Mouse (Mus musculus) spleen, adult 2 months (tissue): ENCODE measurements around the gene Zfp280d.

Source experiments
- CTCF ChIP-seq: fragments of 200-500 bp; IDR thresholded peaks from 2 replicates; pipeline ENCODE4 v1.5.1; 2011; ENCODE audit warnings: mild to moderate bottlenecking, inconsistent platforms; ENCODE audit not compliant: insufficient read depth, insufficient read length, insufficient replicate concordance; ENCODE audit errors: extremely low read depth
- POLR2A ChIP-seq: fragments of 200-500 bp; IDR thresholded peaks from 2 replicates; pipeline ENCODE4 v1.6.1; 2011; ENCODE audit warnings: low read depth, low read length, inconsistent platforms

- no peak for TF ChIP-seq CTCF
- TF ChIP-seq POLR2A, result no peak
Measured at GRCm38 (mm10) chr9:72294076-72294475, 19.4 kb downstream of the Zfp280d start.
